Mouse (Mus musculus): Measurements from ENCODE around the gene Mllt3. TPM values are rescaled to one million over a fixed set of nuclear protein-coding genes. Genes with fewer than 3 reads are reported as not detected.

The Mllt3 gene
- polyA plus RNA-seq, 1 experiment from 2014 or later, result 73.2 TPM

GRCm38 (mm10) chr4:87953268-87953667, 79.9 kb downstream of the Mllt3 start:
- no peaks in the 10 kb centered on the region for H3K27me3 ChIP-seq (ENCODE audit: control insufficient read depth, insufficient read depth, low read length)
- no peak overlapping the region for H3K9ac ChIP-seq (ENCODE audit: low read depth, low read length)
- no peaks in the 10 kb centered on the region for H3K9me3 ChIP-seq (ENCODE audit: control insufficient read depth, low read length)
- DNase-seq (ENCODE audit: low spot score) (no peak), ATAC-seq (ENCODE audit: low FRiP score) (no peak)
- no peak overlapping the region for H3K4me2 ChIP-seq (replicated peaks; ENCODE audit: low read depth, low read length)
- H3K36me3 ChIP-seq (ENCODE audit: control insufficient read depth, insufficient read depth, low read length), result no peaks in the 10 kb centered on the region
- no peak overlapping the region for H3K4me3 ChIP-seq (ENCODE audit: low read depth, low read length)
- H3K27ac ChIP-seq (ENCODE audit: low read depth, low read length), result no peak overlapping the region
- WGBS, result 92% methylated on average over 4 of the region's 4 CpGs
- no peaks in the 10 kb centered on the region for H3K4me1 ChIP-seq (replicated peaks; ENCODE audit: control insufficient read depth, insufficient read depth, low read length)

GRCm38 (mm10) chr4:87949451-87949850, 83.7 kb downstream of the Mllt3 start:
- no peaks in the 10 kb centered on the region for H3K4me1 ChIP-seq (replicated peaks; ENCODE audit: control insufficient read depth, insufficient read depth, low read length)
- ATAC-seq (ENCODE audit: low FRiP score) (no peak), DNase-seq (ENCODE audit: low spot score) (no peak)
- H3K4me3 ChIP-seq (ENCODE audit: low read depth, low read length), result no peak overlapping the region
- H3K9me3 ChIP-seq (ENCODE audit: control insufficient read depth, low read length), result no peaks in the 10 kb centered on the region
- no peak overlapping the region for H3K4me2 ChIP-seq (replicated peaks; ENCODE audit: low read depth, low read length)
- no peaks in the 10 kb centered on the region for H3K36me3 ChIP-seq (ENCODE audit: control insufficient read depth, insufficient read depth, low read length)
- H3K27ac ChIP-seq (ENCODE audit: low read depth, low read length), result no peak overlapping the region
- H3K27me3 ChIP-seq (ENCODE audit: control insufficient read depth, insufficient read depth, low read length), result no peaks in the 10 kb centered on the region
- WGBS, result 72% methylated on average over 6 of the region's 6 CpGs
- H3K9ac ChIP-seq (ENCODE audit: low read depth, low read length), result no peak overlapping the region

DNA sequence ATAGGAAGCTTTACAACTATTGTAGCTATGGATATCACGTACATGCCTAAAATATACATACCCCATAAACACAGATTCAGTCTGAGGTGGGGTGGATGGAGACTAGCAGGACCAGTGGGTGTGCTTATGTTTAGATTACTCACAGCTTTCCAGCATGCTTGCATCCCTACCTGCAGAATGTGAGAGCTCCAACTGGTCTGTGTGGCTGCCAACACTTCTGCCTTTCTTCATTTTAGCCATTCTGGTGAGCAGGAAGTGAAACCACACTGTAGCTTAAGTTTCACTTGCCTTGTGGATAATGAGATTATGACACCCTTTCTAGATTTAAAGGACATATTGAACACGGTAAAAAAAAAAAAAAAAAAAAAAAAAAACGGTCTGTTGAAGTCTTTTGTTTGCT, 88.8 kb downstream of the Mllt3 start:
- Histone ChIP-seq H3K4me3 (ENCODE audit: low read depth, low read length) (no peak overlapping the region), H3K9me3 (ENCODE audit: control insufficient read depth, low read length) (no peaks in the 10 kb centered on the region), H3K36me3 (ENCODE audit: control insufficient read depth, insufficient read depth, low read length) (no peaks in the 10 kb centered on the region), H3K4me2 (replicated peaks; ENCODE audit: low read depth, low read length) (no peak overlapping the region), H3K9ac (ENCODE audit: low read depth, low read length) (no peak overlapping the region), H3K4me1 (replicated peaks; ENCODE audit: control insufficient read depth, insufficient read depth, low read length) (no peaks in the 10 kb centered on the region), H3K27ac (ENCODE audit: low read depth, low read length) (no peak overlapping the region), H3K27me3 (ENCODE audit: control insufficient read depth, insufficient read depth, low read length) (no peaks in the 10 kb centered on the region)
- DNase-seq (ENCODE audit: low spot score) (no peak), ATAC-seq (ENCODE audit: low FRiP score) (no peak)
- WGBS, result 74% methylated on average over 3 of the region's 3 CpGs

DNA sequence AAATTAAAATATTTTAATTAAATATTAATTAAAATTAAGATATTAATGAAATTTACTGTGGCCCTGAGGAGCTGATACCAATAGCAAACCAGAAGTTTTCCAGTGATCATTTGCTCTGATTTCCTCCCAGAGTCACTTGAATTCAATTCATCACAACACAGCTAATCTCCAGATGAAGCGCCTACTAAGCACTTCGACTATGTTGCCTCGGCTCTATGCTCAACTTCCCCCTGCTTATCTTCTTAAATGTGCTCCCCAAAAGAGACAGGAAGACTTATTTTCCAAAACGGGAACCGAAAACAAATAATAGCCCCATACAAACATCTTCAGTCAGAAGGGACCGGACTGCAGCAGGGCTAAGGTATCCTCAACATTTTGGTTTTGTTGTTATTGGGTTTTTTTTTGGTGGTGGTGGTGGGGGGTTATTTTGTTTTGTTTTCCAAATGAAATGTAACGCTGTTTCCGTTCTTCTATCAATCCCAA, 90.2 kb downstream of the Mllt3 start:
- Histone ChIP-seq H3K9me3 (ENCODE audit: control insufficient read depth, low read length) (no peaks in the 10 kb centered on the region), H3K27ac (ENCODE audit: low read depth, low read length) (no peak overlapping the region)
- no peak for DNase-seq (ENCODE audit: low spot score)

DNA sequence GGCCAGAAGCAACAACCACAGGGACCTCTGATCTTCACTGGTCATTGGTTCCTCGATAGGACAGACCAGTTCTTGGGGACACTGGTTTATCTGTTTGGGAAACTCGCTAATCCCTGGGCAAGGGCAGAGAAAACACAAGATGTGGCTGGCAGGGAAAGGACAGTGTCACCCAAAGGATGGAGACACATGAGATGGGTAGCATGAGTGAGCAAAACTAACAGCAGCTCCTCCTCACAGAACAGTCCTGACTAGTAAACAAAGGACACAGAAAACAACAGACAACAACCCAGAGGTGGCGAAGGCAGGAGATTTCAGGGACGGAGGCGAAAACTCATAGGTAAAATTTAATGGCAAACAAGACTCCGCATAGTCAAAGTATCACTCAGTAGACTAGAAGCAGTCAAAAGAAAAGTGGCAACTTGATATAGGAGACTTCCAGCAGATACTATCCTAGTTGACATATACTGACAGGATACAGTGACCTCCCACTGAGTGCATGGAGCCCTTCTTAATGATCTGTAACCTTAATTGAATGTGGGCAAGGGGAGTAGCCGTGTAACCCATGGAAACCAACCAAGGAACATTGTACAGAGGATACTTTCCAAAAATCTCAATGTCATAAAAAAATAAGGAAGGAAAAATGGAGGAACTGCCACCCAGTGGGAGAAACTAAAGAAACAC, 93.5 kb downstream of the Mllt3 start:
- WGBS, result 90% methylated on average over 7 of the region's 7 CpGs
- H3K4me2 ChIP-seq (replicated peaks; ENCODE audit: low read depth, low read length), result no peak overlapping the region
- H3K9me3 ChIP-seq (ENCODE audit: control insufficient read depth, low read length), result no peaks in the 10 kb centered on the region
- ATAC-seq (ENCODE audit: low FRiP score), result no peak
- no peak for DNase-seq (ENCODE audit: low spot score)
- H3K9ac ChIP-seq (ENCODE audit: low read depth, low read length), result no peak overlapping the region
- no peaks in the 10 kb centered on the region for H3K36me3 ChIP-seq (ENCODE audit: control insufficient read depth, insufficient read depth, low read length)
- H3K27ac ChIP-seq (ENCODE audit: low read depth, low read length), result no peak overlapping the region
- no peaks in the 10 kb centered on the region for H3K4me1 ChIP-seq (replicated peaks; ENCODE audit: control insufficient read depth, insufficient read depth, low read length)
- no peak overlapping the region for H3K4me3 ChIP-seq (ENCODE audit: low read depth, low read length)
- H3K27me3 ChIP-seq (ENCODE audit: control insufficient read depth, insufficient read depth, low read length), result no peaks in the 10 kb centered on the region

More for the DNA sequence above, 90.2 kb downstream of the Mllt3 start:
- WGBS, result 82% methylated on average over 8 of the region's 8 CpGs
- no peak for ATAC-seq (ENCODE audit: low FRiP score)
- Histone ChIP-seq H3K36me3 (ENCODE audit: control insufficient read depth, insufficient read depth, low read length) (no peaks in the 10 kb centered on the region), H3K4me2 (replicated peaks; ENCODE audit: low read depth, low read length) (no peak overlapping the region), H3K4me1 (replicated peaks; ENCODE audit: control insufficient read depth, insufficient read depth, low read length) (no peaks in the 10 kb centered on the region), H3K4me3 (ENCODE audit: low read depth, low read length) (no peak overlapping the region), H3K27me3 (ENCODE audit: control insufficient read depth, insufficient read depth, low read length) (no peaks in the 10 kb centered on the region), H3K9ac (ENCODE audit: low read depth, low read length) (no peak overlapping the region)

- DNase-seq (ENCODE audit: low spot score), result no peak
- Histone ChIP-seq H3K36me3 (ENCODE audit: control insufficient read depth, insufficient read depth, low read length) (no peaks in the 10 kb centered on the region), H3K27me3 (ENCODE audit: control insufficient read depth, insufficient read depth, low read length) (no peaks in the 10 kb centered on the region), H3K4me1 (replicated peaks; ENCODE audit: control insufficient read depth, insufficient read depth, low read length) (no peaks in the 10 kb centered on the region), H3K9ac (ENCODE audit: low read depth, low read length) (no peak overlapping the region), H3K9me3 (ENCODE audit: control insufficient read depth, low read length) (no peaks in the 10 kb centered on the region), H3K4me2 (replicated peaks; ENCODE audit: low read depth, low read length) (no peak overlapping the region), H3K4me3 (ENCODE audit: low read depth, low read length) (no peak overlapping the region), H3K27ac (ENCODE audit: low read depth, low read length) (no peak overlapping the region)
- no peak for ATAC-seq (ENCODE audit: low FRiP score)
- WGBS, result 76% methylated on average over 2 of the region's 2 CpGs
Observed at GRCm38 (mm10) chr4:87936326-87936725, 96.8 kb downstream of the Mllt3 start.

DNA sequence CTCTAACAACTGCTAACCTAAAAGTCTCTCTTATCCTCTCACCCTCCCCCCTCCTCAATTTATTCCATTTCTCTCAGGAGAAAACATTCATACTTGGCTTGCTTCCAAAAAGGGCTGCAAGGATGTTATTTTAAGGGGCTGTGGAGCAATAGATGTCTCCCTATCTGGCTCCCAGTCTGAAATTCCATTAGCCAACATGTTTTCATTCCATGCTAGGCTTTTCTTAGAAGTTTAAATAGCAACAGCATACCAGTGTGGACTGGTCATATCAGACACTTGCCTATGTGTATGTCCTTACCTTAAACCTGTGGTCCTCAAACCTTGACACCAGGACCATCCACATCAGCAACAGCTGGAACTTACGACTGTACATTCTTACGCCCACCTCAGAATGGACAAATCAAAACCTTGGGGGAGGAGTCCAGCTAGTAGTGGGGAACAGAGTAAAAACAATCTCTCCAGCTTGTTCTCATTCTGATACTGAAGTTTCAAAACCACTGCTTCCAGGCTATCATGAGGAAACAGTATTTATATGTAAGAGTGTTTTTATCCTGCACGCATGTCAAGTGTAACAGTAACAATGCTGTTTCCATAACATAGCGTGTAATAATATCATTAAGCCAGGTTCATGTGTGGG, 99.3 kb downstream of the Mllt3 start:
- Histone ChIP-seq H3K9ac (ENCODE audit: low read depth, low read length) (no peak overlapping the region), H3K9me3 (ENCODE audit: control insufficient read depth, low read length) (no peaks in the 10 kb centered on the region), H3K4me3 (ENCODE audit: low read depth, low read length) (no peak overlapping the region), H3K4me2 (replicated peaks; ENCODE audit: low read depth, low read length) (no peak overlapping the region), H3K4me1 (replicated peaks; ENCODE audit: control insufficient read depth, insufficient read depth, low read length) (no peaks in the 10 kb centered on the region), H3K27me3 (ENCODE audit: control insufficient read depth, insufficient read depth, low read length) (no peaks in the 10 kb centered on the region), H3K36me3 (ENCODE audit: control insufficient read depth, insufficient read depth, low read length) (no peaks in the 10 kb centered on the region), H3K27ac (ENCODE audit: low read depth, low read length) (no peak overlapping the region)
- 88% methylated on average over 4 of the region's 4 CpGs for whole genome bisulfite sequencing
- DNase-seq (ENCODE audit: low spot score) (no peak), ATAC-seq (ENCODE audit: low FRiP score) (no peak)

GRCm38 (mm10) chr4:87930356-87931245, 102.6 kb downstream of the Mllt3 start:
- no peak overlapping the region for H3K9ac ChIP-seq (ENCODE audit: low read depth, low read length)
- ATAC-seq (ENCODE audit: low FRiP score), result no peak
- no peaks in the 10 kb centered on the region for H3K36me3 ChIP-seq (ENCODE audit: control insufficient read depth, insufficient read depth, low read length)
- H3K9me3 ChIP-seq (ENCODE audit: control insufficient read depth, low read length), result no peaks in the 10 kb centered on the region
- no peak overlapping the region for H3K27ac ChIP-seq (ENCODE audit: low read depth, low read length)
- H3K4me3 ChIP-seq (ENCODE audit: low read depth, low read length), result no peak overlapping the region
- 93% methylated on average over 8 of the region's 8 CpGs for WGBS
- no peaks in the 10 kb centered on the region for H3K4me1 ChIP-seq (replicated peaks; ENCODE audit: control insufficient read depth, insufficient read depth, low read length)
- no peaks in the 10 kb centered on the region for H3K27me3 ChIP-seq (ENCODE audit: control insufficient read depth, insufficient read depth, low read length)
- H3K4me2 ChIP-seq (replicated peaks; ENCODE audit: low read depth, low read length), result no peak overlapping the region
- DNase-seq (ENCODE audit: low spot score), result no peak

Data from hindbrain, embryonic 11.5 days (tissue).